Mouse (Mus musculus): ENCODE results near the gene Slc6a4. TPM values are rescaled to one million over a fixed set of nuclear protein-coding genes. Genes with fewer than 3 reads are reported as not detected.

The Slc6a4 gene
- total and polyA plus RNA-seq, 3 experiments = not detected

GRCm38 (mm10) chr11:76981570-76982141 lies 16.7 kb upstream of the Slc6a4 start (continued):
- TF ChIP-seq CHD1 (IDR thresholded peaks at IDR 0.05; ENCODE audit: low read depth, low read length) = no peak
- no peak for TF ChIP-seq ZNF384 (IDR thresholded peaks at IDR 0.05; ENCODE audit: low read depth, low read length)
- TF ChIP-seq POLR2A (IDR thresholded peaks at IDR 0.05; ENCODE audit: control insufficient read depth in 1 of 2, insufficient read depth in 1 of 2, low read depth in 1 of 2, low read length in 2 of 2, poor library complexity in 1 of 2) = no peak

GRCm38 (mm10) chr11:76982415-76982814 lies 16.0 kb upstream of the Slc6a4 start:
- DNase-seq (ENCODE audit: low read depth, low spot score) = no peak
- H3K79me2 ChIP-seq (ENCODE audit: control insufficient read depth, insufficient read depth, low read length, poor library complexity) = no peaks in the 10 kb centered on the region
- peaks cover 2 to 42% of the 10 kb centered on the region in 2 experiments for H3K36me3 ChIP-seq (ENCODE audit: control insufficient read depth in 1 of 2, insufficient read depth in 2 of 2, low read length in 2 of 2)
- TF ChIP-seq HCFC1 (IDR thresholded peaks at IDR 0.05; ENCODE audit: low read depth, low read length) (no peak), GATA1 (IDR thresholded peaks at IDR 0.05; ENCODE audit: low read depth, low read length) (no peak), CHD1 (IDR thresholded peaks at IDR 0.05; ENCODE audit: low read depth, low read length) (no peak), POLR2A (IDR thresholded peaks at IDR 0.05; ENCODE audit: control insufficient read depth in 1 of 2, insufficient read depth in 1 of 2, low read depth in 1 of 2, low read length in 2 of 2, poor library complexity in 1 of 2) (no peak), MXI1 (IDR thresholded peaks at IDR 0.05; ENCODE audit: low read depth, low read length) (no peak), UBTF (IDR thresholded peaks at IDR 0.05; ENCODE audit: borderline replicate concordance, insufficient read depth, low read depth, low read length) (no peak), MAFK (IDR thresholded peaks at IDR 0.05; ENCODE audit: borderline replicate concordance, low read depth, low read length) (no peak), POLR2AphosphoS2 (IDR thresholded peaks at IDR 0.05; ENCODE audit: low read length) (no peak), RCOR1 (IDR thresholded peaks at IDR 0.05; ENCODE audit: low read depth, low read length) (no peak), MYC (IDR thresholded peaks at IDR 0.05; ENCODE audit: low read depth, low read length) (no peak), MEF2A (IDR thresholded peaks at IDR 0.05; ENCODE audit: extremely low read depth, insufficient replicate concordance, low read depth, low read length, poor library complexity, severe bottlenecking) (no peak), TAL1 (IDR thresholded peaks at IDR 0.05; ENCODE audit: low read length) (no peak), MAX (IDR thresholded peaks at IDR 0.05; ENCODE audit: low read length) (no peak), ZKSCAN1 (IDR thresholded peaks at IDR 0.05; ENCODE audit: low read depth, low read length) (no peak), CHD2 (IDR thresholded peaks at IDR 0.05; ENCODE audit: low read length) (no peak), BHLHE40 (IDR thresholded peaks at IDR 0.05; ENCODE audit: borderline replicate concordance, low read depth, low read length) (no peak), ZNF384 (IDR thresholded peaks at IDR 0.05; ENCODE audit: low read depth, low read length) (no peak), CTCF (IDR thresholded peaks at IDR 0.05 in 2 of 3, conservative IDR thresholded peaks at IDR 0.05 in 1 of 3; ENCODE audit: control insufficient read depth in 1 of 3, insufficient read depth in 1 of 3, low read depth in 2 of 3, low read length in 3 of 3, poor library complexity in 1 of 3, severe bottlenecking in 1 of 3) (no peak), KAT2A (conservative IDR thresholded peaks at IDR 0.05; ENCODE audit: low read depth, low read length) (no peak)
- H3K9ac ChIP-seq (ENCODE audit: control insufficient read depth, low read depth, low read length, poor library complexity, severe bottlenecking) = no peak overlapping the region
- no peak overlapping the region for H3K27ac ChIP-seq (ENCODE audit: control insufficient read depth, low read depth, low read length)
- H3K4me1 ChIP-seq (ENCODE audit: control insufficient read depth in 1 of 2, insufficient read depth in 2 of 2, low read length in 2 of 2) = peaks cover 20 to 26% of the 10 kb centered on the region in 2 experiments
- H3K27me3 ChIP-seq (ENCODE audit: control insufficient read depth in 1 of 2, insufficient read depth in 2 of 2, low read length in 2 of 2) = no peaks in the 10 kb centered on the region
- no peak overlapping the region for H3K4me3 ChIP-seq (ENCODE audit: control insufficient read depth in 1 of 2, insufficient read depth in 1 of 2, low read depth in 2 of 2, low read length in 2 of 2)
- no peaks in the 10 kb centered on the region for H3K9me3 ChIP-seq (replicated peaks; ENCODE audit: insufficient read depth, low read length)
